Mouse (Mus musculus) bone marrow, adult 2 months (tissue): ENCODE measurements around the gene Dctpp1. TPM values are rescaled to one million over a fixed set of nuclear protein-coding genes. Genes with fewer than 3 reads are reported as not detected.

Experiments used
- H3K27ac ChIP-seq: fragments of 200-500 bp; 2 replicates; pipeline ENCODE4 v1.5.1; 2012; ENCODE audit warnings: low read depth, mild to moderate bottlenecking, control low read depth, inconsistent platforms, low read length; ENCODE audit not compliant: control insufficient read depth, poor library complexity, insufficient read depth
- H3K4me1 ChIP-seq: fragments of 200-500 bp; 2 replicates; pipeline ENCODE4 v1.6.1; 2011; ENCODE audit warnings: low read length; ENCODE audit not compliant: control insufficient read depth, insufficient read depth
- H3K4me3 ChIP-seq: fragments of 200-500 bp; replicated peaks from 2 replicates; pipeline ENCODE3; 2011; ENCODE audit warnings: mild to moderate bottlenecking, low read depth, low read length, control low read depth; ENCODE audit not compliant: control insufficient read depth
- CTCF ChIP-seq: fragments of 200-500 bp; IDR thresholded peaks from 2 replicates; pipeline ENCODE4 v1.5.1; 2011; ENCODE audit warnings: low read length, control low read depth; ENCODE audit not compliant: control insufficient read depth, insufficient read depth
- POLR2A ChIP-seq: fragments of 200-500 bp; IDR thresholded peaks from 2 replicates; pipeline ENCODE4 v1.6.1; 2011; ENCODE audit warnings: low read depth, mild to moderate bottlenecking, control low read depth, low read length, borderline replicate concordance; ENCODE audit not compliant: control insufficient read depth
- WGBS: fragments of 180-500 bp; shearing (Covaris S2); methylation state at CpG from one replicate; pipeline ENCODE4 v1.1.7; 2018; 5-methylcytosine and 5-hydroxymethylcytosine counted together
- polyA plus RNA-seq: library from polyadenylated mRNA; stranded (reverse); fragments of >200 nt; gene quantifications from 2 replicates; pipeline ENCODE4 v1.2.4, GENCODE M21; 2011; ENCODE audit warnings: low replicate concordance; ENCODE audit not compliant: missing spikeins, insufficient read depth, insufficient read length

Gene Dctpp1
- polyA plus RNA-seq, 1 experiment, result 50.6 TPM

DNA sequence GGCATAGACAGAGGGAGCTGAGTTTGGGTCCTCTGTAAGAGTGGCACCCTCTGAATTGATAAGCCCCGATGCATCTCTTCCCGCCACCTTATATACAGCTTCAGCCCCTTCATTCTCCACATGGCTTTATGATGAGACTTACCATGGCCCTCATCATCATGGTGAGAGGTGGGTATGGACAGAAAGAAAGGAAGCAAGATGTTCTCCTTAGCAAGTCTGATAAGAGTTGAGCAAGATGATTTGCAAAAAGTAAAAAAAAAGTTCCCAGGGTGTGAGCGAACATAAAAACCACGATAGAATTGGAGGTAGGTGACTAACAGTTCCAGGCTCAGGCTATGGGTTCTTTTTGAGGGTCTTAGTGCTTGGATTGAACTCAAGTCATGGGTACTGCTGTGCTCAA is 41.8 kb downstream of the Dctpp1 start:
- H3K27ac ChIP-seq, result peak overlapping the region; percentile 89
- TF ChIP-seq POLR2A (no peak), CTCF (no peak)
- peaks cover 13% of the 10 kb centered on the region for H3K4me1 ChIP-seq
- peak overlapping the region; percentile 5 for H3K4me3 ChIP-seq
- 18% methylated on average over 4 of the region's 4 CpGs for WGBS

DNA sequence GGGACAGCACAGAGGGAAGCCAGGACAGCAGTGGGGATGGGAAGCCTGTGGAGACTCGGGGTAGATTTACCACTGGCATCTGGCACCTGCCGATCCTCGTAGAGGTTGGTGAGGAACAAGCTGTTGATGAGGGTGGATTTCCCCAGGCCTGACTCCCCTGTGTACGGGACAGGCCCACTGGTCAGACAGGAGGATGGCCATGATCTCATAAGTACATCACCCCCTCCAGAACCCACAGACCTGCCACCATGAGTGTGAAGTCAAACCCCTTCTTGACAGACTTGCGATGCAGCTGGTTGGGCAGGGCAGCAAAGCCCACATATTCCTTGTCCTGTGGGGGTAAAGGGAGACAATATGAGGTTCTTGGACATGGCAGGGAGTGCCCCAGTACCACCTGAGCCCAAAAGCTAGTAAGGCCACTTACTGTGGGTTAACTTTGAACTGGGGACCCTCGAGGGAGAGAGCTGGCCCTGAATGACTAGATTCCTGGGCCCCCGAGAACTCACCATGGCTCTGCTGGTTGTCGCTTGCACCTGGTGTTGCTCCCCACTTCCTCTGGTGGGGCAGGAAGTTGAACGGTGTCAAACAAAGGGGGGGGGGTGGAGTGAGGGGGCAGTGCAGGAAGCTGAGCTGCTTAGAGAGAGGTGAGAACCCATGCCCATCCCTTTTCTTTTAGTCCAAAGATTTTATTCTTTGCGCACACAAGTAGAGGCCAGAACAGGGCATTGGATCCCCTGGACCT is 42.4 kb downstream of the Dctpp1 start:
- H3K4me3 ChIP-seq, result peak overlapping the region; percentile 68
- H3K4me1 ChIP-seq, result peaks cover 13% of the 10 kb centered on the region
- H3K27ac ChIP-seq, result peak overlapping the region; percentile 89
- no peak for TF ChIP-seq CTCF
- TF ChIP-seq POLR2A, result no peak
- WGBS, result 6% methylated on average over 10 of the region's 10 CpGs

DNA sequence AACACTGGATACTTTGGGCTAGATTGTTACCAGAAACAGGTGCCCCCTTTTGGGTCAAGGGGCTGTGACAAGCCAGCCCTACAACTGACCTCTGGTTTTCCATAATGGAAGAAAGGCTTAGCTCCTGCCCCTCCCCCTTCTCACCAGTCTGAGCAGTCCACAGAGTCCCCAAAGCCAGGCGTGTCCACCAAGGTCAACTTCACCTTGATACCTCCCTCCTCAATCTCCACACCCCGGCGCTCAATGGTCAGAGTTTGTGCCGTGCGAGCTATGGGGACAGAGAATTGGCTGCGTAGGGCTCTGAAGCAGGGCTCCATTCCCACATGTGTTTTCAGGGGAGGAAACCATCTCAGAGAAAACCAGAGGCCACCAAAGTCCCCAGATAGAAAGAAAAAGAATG is 43.0 kb downstream of the Dctpp1 start:
- TF ChIP-seq CTCF, result no peak
- peak overlapping the region; percentile 89 for H3K27ac ChIP-seq
- peak overlapping the region; percentile 68 for H3K4me3 ChIP-seq
- H3K4me1 ChIP-seq, result peaks cover 13% of the 10 kb centered on the region
- 56% methylated on average over 6 of the region's 6 CpGs for WGBS

DNA sequence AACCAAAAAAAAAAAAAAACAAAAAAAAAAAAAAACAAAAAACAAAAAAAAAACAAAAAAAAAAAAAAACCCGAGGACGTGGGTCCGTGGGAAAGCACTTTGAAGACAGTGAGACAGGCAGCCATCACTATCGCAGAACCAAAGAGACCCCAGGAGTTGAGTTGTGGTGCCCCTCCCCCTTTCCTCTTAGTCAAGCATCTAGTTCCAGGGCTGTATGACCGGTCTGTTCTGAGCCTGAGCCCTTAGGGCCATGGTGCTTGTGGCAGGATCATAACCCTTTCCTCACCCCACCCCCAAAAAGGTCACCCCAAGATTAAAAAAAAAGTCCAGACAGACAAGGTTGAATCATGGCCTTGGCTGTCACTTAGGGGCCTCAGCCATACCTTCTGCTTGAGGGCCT is 44.2 kb downstream of the Dctpp1 start:
- WGBS, result 76% methylated on average over 5 of the region's 5 CpGs
- Histone ChIP-seq H3K4me3 (no peak overlapping the region), H3K27ac (no peak overlapping the region), H3K4me1 (peaks cover 13% of the 10 kb centered on the region)
- TF ChIP-seq CTCF, result no peak
- no peak for TF ChIP-seq POLR2A

DNA sequence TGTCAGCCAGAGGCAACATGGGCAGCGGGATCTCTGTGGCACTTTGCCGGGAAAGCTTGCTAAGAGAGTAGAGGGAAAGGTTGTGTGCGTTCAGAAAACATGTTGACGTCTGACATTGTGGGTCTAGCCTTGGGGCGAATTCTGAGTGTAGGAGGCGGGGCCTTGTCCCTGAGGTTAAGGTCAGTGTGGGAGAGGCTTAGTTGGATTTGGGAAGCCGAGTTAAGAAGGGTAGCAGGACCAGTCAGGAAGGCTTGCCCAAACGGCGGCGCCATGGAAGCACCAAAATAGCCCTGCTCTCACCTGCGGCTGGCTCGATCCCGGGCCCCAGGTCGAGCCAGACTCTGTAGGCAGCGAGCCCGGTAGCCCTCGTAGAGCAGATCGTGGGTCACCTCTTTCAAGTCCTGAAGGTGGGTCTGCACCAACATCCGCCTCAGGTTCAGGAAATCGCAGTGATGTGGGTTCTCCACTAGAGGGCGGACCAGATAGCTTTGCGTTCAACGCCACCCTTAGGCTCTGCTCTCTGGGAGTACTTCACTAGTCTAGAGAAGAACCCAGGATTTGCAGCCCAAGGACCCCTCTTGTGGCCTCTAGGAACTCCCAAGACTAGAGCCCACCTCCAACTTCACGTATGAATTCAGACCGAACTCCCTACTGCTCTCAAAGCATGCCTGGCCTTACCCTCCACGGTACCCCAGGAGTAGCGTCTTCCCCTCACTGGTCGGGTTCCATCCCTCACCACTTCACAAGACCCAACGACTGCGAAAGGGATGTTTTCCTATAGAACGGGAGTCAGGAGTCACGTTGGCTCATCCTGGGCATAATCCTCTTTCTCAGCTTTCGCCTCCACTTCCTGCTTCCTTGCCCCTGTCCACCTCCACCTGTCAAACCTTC is 45.3 kb downstream of the Dctpp1 start:
- H3K4me1 ChIP-seq, result peaks cover 14% of the 10 kb centered on the region
- WGBS, result 45% methylated on average over 33 of the region's 33 CpGs
- TF ChIP-seq POLR2A (no peak), CTCF (peak; percentile 91)
- no peak overlapping the region for H3K27ac ChIP-seq
- no peak overlapping the region for H3K4me3 ChIP-seq

DNA sequence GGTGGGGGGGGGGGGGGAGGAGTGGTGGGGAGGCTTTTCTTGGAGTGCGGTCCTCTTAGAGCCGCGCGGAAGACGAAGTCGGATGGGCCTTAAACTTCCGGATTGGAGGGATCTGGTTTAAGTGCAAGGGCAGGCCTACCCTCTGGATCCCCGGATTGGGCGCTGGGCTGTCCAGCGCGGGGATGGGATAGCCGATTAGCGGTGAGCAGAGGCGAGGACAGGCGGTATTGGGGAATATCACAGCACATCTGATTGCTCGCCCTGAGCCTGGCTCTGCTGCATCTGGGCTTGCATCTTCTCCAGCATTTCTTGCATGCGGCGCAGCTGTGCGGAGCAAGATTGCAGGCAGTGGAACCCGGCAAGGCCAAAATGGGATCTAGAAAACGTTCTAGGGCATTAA is 46.0 kb downstream of the Dctpp1 start:
- WGBS, result 92% methylated on average over 20 of the region's 21 CpGs
- TF ChIP-seq POLR2A, result no peak
- TF ChIP-seq CTCF, result no peak
- Histone ChIP-seq H3K4me3 (no peak overlapping the region), H3K27ac (no peak overlapping the region), H3K4me1 (peaks cover 14% of the 10 kb centered on the region)

DNA sequence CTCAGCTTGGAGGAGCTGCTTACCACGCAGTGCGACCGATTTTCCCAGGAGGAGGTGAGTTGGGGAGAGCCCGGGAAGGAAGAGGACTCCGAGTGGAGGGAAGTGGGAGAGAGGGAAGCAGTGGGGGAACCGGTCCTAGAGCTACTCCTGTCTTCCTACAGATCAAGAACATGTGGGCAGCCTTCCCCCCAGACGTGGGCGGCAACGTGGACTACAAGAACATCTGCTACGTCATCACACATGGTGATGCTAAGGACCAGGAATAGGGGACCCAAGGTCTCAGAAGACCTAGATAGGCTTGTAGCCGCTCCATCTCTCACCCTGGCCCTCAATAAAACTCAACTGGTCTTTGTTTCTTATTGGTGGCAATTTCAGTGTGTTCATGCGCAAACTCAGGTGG is 46.6 kb downstream of the Dctpp1 start:
- peak; percentile 12; the same call in 1 of the 2 replicates for TF ChIP-seq CTCF
- no peak for TF ChIP-seq POLR2A
- peaks cover 12% of the 10 kb centered on the region for H3K4me1 ChIP-seq
- 79% methylated on average over 12 of the region's 12 CpGs for WGBS

DNA sequence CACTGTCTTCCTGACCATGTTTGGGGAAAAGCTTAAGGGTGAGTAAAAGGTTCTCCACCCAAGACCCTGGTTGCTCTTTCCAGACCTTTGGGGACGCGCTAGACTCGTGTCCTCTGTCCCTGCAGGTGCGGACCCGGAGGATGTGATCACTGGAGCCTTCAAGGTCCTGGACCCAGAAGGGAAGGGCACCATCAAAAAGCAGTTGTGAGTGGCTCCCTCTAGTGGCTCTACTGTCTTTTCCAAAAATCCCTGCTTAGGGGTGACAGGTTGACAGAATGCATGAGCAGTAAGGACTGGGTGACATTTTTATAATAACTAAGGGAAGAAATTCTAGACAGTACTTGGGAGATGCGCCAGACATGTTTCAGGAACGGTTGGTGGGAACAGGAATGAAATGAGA is 47.0 kb downstream of the Dctpp1 start:
- TF ChIP-seq CTCF (peak; percentile 71), POLR2A (no peak)
- no peak overlapping the region for H3K27ac ChIP-seq

More for the DNA sequence above, 46.6 kb downstream of the Dctpp1 start:
- no peak overlapping the region for H3K4me3 ChIP-seq
- no peak overlapping the region for H3K27ac ChIP-seq

More for the DNA sequence above, 47.0 kb downstream of the Dctpp1 start:
- peaks cover 10% of the 10 kb centered on the region; the same call in 1 of the 2 replicates for H3K4me1 ChIP-seq
- 32% methylated on average over 7 of the region's 7 CpGs for WGBS
- H3K4me3 ChIP-seq, result no peak overlapping the region
